Mouse (Mus musculus): ENCODE measurements at regions not wholly inside any gene's neighbourhood (a gene's known extent, or its start where the extent isn't known, plus 50 kb on each side); places are given as distances from the start of the nearest gene placed in this dataset.

GRCm38 (mm10) chr12:43827901-43828300 is 382.2 kb downstream of the Dnajb9 start:
- no peak overlapping the region for H3K9ac ChIP-seq (ENCODE audit: low read depth, low read length)
- no peak for TF ChIP-seq CTCF (IDR thresholded peaks at IDR 0.05; ENCODE audit: low read depth)
- no peak overlapping the region for H3K4me2 ChIP-seq (ENCODE audit: low read length)
- ATAC-seq (replicated peaks; ENCODE audit: low FRiP score, low read depth) = no peak
- no peak for DNase-seq (ENCODE audit: low spot score)
- WGBS = 61% methylated on average over 6 of the region's 6 CpGs
- no peak overlapping the region for H3K27ac ChIP-seq
- no peaks in the 10 kb centered on the region for H3K36me3 ChIP-seq (ENCODE audit: insufficient read depth, low read length)
- no peak overlapping the region for H3K4me3 ChIP-seq (replicated peaks; ENCODE audit: low read depth, low read length)
- no peaks in the 10 kb centered on the region for H3K27me3 ChIP-seq (ENCODE audit: insufficient read depth, low read length)
- H3K4me1 ChIP-seq (replicated peaks; ENCODE audit: insufficient read depth, low read length) = peaks cover 7% of the 10 kb centered on the region
- no peaks in the 10 kb centered on the region for H3K9me3 ChIP-seq (replicated peaks; ENCODE audit: low read length)

DNA sequence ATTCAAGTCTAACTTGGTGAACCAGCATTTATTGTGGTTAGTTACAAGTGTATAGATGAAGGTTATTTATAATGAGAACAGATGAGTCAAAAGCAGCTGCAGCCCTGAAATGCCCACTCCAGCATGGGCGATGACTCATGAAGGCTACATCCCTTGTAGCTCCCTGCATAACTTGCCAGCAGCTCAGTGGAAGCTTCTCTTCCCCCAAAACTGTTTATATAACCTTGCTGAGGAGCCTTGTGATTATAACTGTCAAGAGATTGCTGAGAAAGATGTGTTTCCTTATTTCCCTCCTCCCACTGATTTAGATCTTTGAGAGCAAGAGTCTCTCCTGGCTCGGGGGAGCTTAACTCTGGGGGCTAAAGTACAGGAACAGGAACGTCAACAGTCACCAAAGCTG is 382.8 kb downstream of the Dnajb9 start:
- ATAC-seq (replicated peaks; ENCODE audit: low FRiP score, low read depth) = no peak; the same call in 1 of the 2 replicates
- Histone ChIP-seq H3K36me3 (ENCODE audit: insufficient read depth, low read length) (no peaks in the 10 kb centered on the region), H3K27me3 (ENCODE audit: insufficient read depth, low read length) (no peaks in the 10 kb centered on the region), H3K4me3 (replicated peaks; ENCODE audit: low read depth, low read length) (no peak overlapping the region), H3K27ac (no peak overlapping the region), H3K9ac (ENCODE audit: low read depth, low read length) (no peak overlapping the region), H3K4me1 (replicated peaks; ENCODE audit: insufficient read depth, low read length) (peaks cover 7% of the 10 kb centered on the region), H3K4me2 (ENCODE audit: low read length) (no peak overlapping the region), H3K9me3 (replicated peaks; ENCODE audit: low read length) (no peaks in the 10 kb centered on the region)
- DNase-seq (ENCODE audit: low spot score) = peak; percentile 55
- WGBS = 11% methylated on average over 3 of the region's 3 CpGs
- TF ChIP-seq CTCF (IDR thresholded peaks at IDR 0.05; ENCODE audit: low read depth) = no peak

GRCm38 (mm10) chr12:43813559-43813958 is 396.6 kb downstream of the Dnajb9 start:
- Histone ChIP-seq H3K36me3 (ENCODE audit: insufficient read depth, low read length) (no peaks in the 10 kb centered on the region), H3K27ac (no peak overlapping the region), H3K9me3 (replicated peaks; ENCODE audit: low read length) (no peaks in the 10 kb centered on the region), H3K4me1 (replicated peaks; ENCODE audit: insufficient read depth, low read length) (no peaks in the 10 kb centered on the region), H3K27me3 (ENCODE audit: insufficient read depth, low read length) (no peaks in the 10 kb centered on the region), H3K4me2 (ENCODE audit: low read length) (no peak overlapping the region), H3K4me3 (replicated peaks; ENCODE audit: low read depth, low read length) (no peak overlapping the region), H3K9ac (ENCODE audit: low read depth, low read length) (no peak overlapping the region)
- peak; percentile 54 for DNase-seq (ENCODE audit: low spot score)
- WGBS = 14% methylated on average over 3 of the region's 3 CpGs
- TF ChIP-seq CTCF (IDR thresholded peaks at IDR 0.05; ENCODE audit: low read depth) = peak; percentile 63
- ATAC-seq (replicated peaks; ENCODE audit: low FRiP score, low read depth) = no peak

DNA sequence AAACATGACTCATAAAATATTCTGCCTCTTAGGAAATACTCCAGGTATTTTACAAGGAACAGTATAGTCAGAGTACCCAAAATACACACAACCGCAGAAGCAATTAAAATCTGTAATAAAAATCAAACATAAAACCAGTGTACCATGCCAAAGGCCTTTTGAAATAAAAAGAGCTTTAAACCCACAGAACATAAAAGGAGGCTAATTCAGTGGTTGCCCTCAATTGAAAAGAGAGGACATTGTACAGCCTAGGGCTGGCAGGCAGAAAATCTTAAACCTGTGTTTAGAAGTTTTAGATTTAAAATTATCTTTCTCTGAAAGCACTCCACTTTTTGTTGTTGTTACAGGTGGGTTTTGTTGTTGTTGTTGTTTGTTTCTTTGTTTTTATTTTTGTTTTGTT is 437.4 kb downstream of the Dnajb9 start:
- Histone ChIP-seq H3K9ac (ENCODE audit: low read depth, low read length) (no peak overlapping the region), H3K4me3 (replicated peaks; ENCODE audit: low read depth, low read length) (no peak overlapping the region), H3K27ac (no peak overlapping the region), H3K36me3 (ENCODE audit: insufficient read depth, low read length) (no peaks in the 10 kb centered on the region), H3K4me2 (ENCODE audit: low read length) (no peak overlapping the region), H3K4me1 (replicated peaks; ENCODE audit: insufficient read depth, low read length) (no peaks in the 10 kb centered on the region), H3K27me3 (ENCODE audit: insufficient read depth, low read length) (no peaks in the 10 kb centered on the region), H3K9me3 (replicated peaks; ENCODE audit: low read length) (no peaks in the 10 kb centered on the region)
- WGBS = 43% methylated on average over 1 of the region's 1 CpGs
- no peak for TF ChIP-seq CTCF (IDR thresholded peaks at IDR 0.05; ENCODE audit: low read depth)
- peak; percentile 21 for DNase-seq (ENCODE audit: low spot score)
- peak; percentile 43; the same call in 1 of the 2 replicates for ATAC-seq (replicated peaks; ENCODE audit: low FRiP score, low read depth)

DNA sequence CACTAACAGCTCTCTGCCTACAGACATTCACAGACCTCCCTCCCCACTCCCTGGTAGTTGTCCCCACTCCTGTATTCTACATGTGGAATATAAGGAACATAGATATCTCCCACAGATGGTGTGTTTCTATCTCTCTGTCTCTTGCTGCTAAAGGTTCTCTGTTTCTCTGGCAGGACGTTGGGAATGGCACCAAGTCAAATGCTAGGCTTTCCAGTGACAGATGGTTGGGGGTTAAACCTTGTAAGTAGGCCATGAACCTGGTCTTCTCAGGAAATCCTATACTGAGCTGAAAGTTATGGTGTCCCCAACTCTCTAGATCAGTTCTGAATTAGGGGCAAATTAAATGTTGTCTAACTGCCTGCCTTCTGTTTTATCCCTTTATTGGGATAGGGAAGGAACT is 448.0 kb downstream of the Dnajb9 start:
- H3K4me3 ChIP-seq (replicated peaks; ENCODE audit: low read depth, low read length) = no peak overlapping the region
- no peak for ATAC-seq (replicated peaks; ENCODE audit: low FRiP score, low read depth)
- no peaks in the 10 kb centered on the region for H3K9me3 ChIP-seq (replicated peaks; ENCODE audit: low read length)
- H3K9ac ChIP-seq (ENCODE audit: low read depth, low read length) = no peak overlapping the region
- no peaks in the 10 kb centered on the region for H3K4me1 ChIP-seq (replicated peaks; ENCODE audit: insufficient read depth, low read length)
- no peak overlapping the region for H3K4me2 ChIP-seq (ENCODE audit: low read length)
- no peak overlapping the region for H3K27ac ChIP-seq
- no peak for DNase-seq (ENCODE audit: low spot score)
- H3K36me3 ChIP-seq (ENCODE audit: insufficient read depth, low read length) = no peaks in the 10 kb centered on the region
- TF ChIP-seq CTCF (IDR thresholded peaks at IDR 0.05; ENCODE audit: low read depth) = no peak
- WGBS = 50% methylated on average over 1 of the region's 1 CpGs
- H3K27me3 ChIP-seq (ENCODE audit: insufficient read depth, low read length) = no peaks in the 10 kb centered on the region
